Mouse (Mus musculus) gastrocnemius, adult 18-20 months (tissue): ENCODE data around the gene 6030458C11Rik. TPM values are rescaled to one million over a fixed set of nuclear protein-coding genes. Genes with fewer than 3 reads are reported as not detected.
A peak's percentile ranks its signal among the peaks of the same experiment; 100 is the strongest.

Source experiments
- DNase-seq: peaks from one replicate; pipeline ENCODE4 v3.0.0; 2021; ENCODE audit warnings: low spot score
- long read RNA-seq, 2 experiments: library from polyadenylated mRNA; stranded (forward); transcript quantifications; one replicate each; pipeline ENCODE4 v2.0.0; 2021
- total RNA-seq, 2 experiments: library from RNA; stranded (reverse); gene quantifications; 2 replicates each; pipeline ENCODE4 v1.2.3; 2021

6030458C11Rik gene
- 10 to 100 TPM; 19.3 to 22.0 TPM for total RNA-seq
- long read RNA-seq, experiment 1, transcript 6030458C11Rik-201 (9 exons, 3,966 nt) = major isoform, 54 of 71 reads
- long read RNA-seq, experiment 1, partial matches to known transcripts = 5 of 71 reads
- long read RNA-seq, experiment 1, other reads (novel, unspliced or antisense) = 11 of 71 reads
- long read RNA-seq, experiment 2, transcript 6030458C11Rik-201 (9 exons, 3,966 nt) = major isoform, 33 of 46 reads
- long read RNA-seq, experiment 2, partial matches to known transcripts = 2 of 46 reads
- long read RNA-seq, experiment 2, other reads (novel, unspliced or antisense) = 8 of 46 reads

GRCm38 (mm10) chr15:12824197-12824952 lies at the start of gene 6030458C11Rik, which contains the start of gene Drosha:
TSS of gene 6030458C11Rik (minus strand) at chr15:12824649.
TSS of gene Drosha (plus strand) at chr15:12824815.
- DNase-seq = peak; percentile 100

DNA sequence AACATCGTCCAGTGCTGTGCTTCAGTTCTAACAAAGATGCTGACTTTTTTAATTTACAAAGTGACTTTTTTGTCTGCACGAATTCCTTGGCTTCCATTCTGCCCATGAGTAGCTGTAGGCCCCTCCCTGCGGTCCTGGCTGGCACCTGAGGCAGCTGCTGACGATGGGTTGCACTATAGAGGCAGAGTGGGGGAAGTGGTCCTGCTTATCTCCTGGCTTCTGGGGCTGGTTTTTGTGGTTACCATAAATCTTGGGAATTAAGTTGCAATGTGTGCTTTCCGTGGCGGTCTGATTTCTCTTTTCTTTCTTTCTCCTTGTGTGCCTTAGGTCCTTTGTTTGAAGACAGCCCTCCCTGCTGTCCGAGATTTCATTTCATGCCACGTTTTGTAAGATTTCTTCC lies 42.8 kb upstream of the 6030458C11Rik start:
- DNase-seq = no peak

DNA sequence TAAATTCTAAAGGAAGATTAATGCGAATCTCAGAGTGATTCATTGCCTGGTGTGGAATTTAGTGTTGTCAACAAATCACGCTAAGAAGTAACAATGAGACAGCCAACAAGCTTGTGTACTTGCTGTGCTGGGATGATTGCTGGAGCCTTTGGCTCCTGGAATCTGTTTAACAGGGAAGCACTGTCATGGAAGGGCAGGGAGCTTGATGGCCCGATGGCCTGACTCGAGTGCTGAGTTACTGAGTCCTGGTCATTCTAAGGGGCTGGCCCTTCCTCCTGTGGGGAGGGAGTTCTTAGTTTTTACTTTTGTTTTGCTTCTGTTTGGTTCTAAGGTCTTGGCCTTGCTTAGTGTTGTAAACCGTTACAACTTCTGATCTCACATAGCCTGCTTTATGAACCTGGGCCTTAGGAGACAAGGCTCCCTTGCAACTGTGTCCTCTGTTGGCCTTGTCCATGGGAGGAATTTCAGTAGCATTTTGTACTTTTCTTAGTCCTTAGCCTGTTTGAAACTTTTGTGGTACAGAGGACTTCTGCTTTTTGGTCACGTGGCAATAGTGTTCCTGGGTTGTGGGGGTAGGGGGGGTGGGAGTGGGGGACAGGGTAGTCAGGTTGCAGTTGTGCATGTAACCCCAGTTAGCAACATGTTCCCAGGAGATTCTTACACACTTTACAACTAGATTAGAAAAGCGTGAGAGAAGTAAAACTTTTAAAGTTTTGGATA lies 41.3 kb upstream of the 6030458C11Rik start:
- no peak for DNase-seq

GRCm38 (mm10) chr15:12863669-12864068 lies 39.2 kb upstream of the 6030458C11Rik start:
- DNase-seq = no peak

DNA sequence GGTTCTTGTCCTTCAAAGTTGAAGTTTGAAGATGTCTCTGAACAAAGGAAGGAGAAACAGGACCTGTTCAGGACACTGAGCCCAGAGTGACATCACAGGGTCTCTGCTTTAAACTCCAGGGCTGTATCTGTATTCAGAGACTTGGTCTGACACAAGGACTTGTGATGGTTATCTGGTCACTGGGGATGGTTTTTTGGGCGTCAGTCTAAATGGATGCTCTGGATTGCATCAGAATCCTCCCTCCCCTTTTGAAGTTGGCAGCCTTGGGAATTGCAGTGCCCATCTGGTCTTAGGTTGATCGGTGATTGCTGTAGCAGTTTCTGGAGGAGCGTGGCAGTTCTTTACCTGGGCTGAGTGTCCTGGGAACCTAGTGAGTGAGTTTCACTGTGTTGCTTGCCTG lies 37.6 kb upstream of the 6030458C11Rik start:
- no peak for DNase-seq

DNA sequence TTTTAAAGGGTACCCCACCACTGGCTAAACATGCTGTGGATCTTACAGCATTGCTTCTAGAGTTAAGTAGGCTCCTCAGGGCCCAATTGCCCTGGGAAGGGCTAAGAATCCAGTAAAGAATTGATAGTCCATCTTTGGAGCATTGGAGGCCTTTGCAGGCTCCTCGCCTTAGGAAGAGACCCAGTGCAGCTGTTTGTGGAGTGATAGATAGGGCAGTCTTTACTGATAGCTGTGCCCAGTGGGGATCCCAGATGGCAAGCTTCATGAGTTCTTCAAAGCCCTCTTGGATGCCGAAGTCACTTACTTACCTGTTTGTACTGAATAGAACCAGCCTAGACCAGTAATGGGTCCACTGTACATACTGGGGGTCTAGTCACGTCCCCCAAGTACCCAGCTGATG lies 34.2 kb upstream of the 6030458C11Rik start:
- DNase-seq = no peak

GRCm38 (mm10) chr15:12857840-12858516 lies 33.5 kb upstream of the 6030458C11Rik start:
- DNase-seq = no peak

DNA sequence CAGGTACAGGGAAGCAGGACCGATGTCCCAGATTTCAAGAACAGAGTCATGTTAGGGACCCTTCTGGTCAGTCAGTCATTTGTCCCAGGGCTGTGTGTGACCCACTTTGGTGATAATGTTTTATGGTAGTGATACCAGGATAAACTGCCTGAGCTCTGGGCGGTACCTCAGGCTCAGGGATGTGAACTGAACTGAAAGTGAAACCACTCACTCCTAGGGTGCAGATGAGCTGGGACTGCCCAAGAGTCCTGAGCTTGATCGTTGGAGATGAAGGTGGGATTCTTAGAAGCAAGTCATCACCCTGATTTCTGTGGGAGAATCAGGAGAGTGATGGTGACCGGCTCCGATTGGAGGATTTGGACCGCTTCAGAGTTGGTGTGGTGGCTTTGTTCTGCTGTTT lies 32.3 kb upstream of the 6030458C11Rik start:
- no peak for DNase-seq

DNA sequence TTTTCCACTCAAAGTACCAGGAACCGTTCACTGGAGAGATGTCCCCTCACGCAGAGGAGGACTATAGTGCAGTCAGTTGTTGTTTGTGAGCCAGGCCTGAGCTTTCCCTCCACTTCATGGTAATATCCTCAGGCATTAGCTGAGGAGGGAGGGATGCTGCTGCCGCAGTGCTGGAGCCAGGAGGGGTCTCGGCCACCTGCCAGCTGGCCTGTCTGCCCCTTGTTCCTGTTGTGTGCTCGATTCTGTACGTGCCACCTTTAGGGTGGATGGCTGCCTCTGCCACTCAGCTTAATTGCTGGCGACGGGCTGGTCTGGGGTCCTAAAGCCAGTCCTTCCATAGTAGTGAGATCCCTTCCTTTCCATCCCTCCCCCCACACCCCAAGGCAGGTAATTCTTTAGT lies 29.0 kb upstream of the 6030458C11Rik start:
- DNase-seq = no peak

GRCm38 (mm10) chr15:12849373-12849772 lies 24.9 kb upstream of the 6030458C11Rik start:
- DNase-seq = no peak

DNA sequence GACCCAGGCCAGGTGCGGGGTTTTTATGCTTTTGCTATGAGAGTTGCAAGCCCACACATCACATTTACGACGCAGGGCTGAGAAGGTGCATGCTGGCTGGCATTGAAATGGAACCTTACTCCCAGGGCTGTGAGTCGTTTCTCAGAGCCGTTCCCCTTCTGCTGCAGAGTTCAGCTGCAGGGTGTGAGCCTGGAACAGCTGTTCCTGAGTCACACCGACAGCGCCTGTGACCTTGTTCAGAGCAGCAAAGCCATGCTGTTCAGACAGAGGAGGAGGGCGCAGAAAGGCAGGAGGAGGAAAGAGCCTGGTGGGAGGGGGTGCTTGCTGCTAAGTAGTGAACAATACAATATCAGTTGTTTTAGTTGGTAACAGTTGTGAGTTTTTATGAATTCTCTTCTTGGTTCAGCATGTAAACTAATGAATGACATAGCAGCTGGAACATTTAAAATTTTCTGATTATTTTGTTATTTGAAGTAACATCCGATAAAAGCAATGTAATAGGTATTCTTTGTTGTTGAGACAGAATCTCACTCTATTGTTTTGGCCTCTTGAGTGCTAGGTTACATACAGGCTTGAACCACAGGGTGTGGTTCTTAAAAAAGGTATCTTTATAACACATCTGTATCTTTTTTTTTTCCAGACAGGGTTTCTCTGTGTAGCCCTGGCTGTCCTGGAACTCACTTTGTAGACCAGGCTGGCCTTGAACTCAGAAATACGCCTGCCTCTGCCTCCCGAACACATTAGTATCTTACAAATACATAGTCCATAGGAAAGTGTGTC lies 23.9 kb upstream of the 6030458C11Rik start:
- DNase-seq = no peak

- no peak for DNase-seq
Observed at GRCm38 (mm10) chr15:12842833-12843232, 18.4 kb upstream of the 6030458C11Rik start.

- no peak for DNase-seq
Observed at GRCm38 (mm10) chr15:12840737-12841136, 16.3 kb upstream of the 6030458C11Rik start.

DNA sequence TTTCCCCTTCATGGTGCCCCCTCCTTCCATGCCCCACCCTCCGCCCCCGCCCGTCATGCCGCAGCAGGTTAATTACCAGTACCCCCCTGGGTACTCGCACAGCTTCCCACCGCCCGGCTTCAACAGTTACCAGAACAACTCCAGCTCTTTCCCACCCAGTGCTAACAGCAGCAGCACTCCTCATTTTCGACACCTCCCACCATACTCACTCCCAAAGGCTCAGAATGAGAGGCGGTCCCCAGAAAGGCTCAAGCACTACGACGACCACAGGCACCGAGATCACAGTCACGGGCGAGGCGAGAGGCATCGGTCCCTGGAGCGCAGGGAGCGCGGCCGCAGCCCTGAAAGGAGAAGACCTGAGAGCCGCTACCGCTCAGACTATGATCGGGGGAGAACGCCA lies 9.8 kb upstream of the 6030458C11Rik start:
- DNase-seq = no peak

- no peak for DNase-seq
Observed at GRCm38 (mm10) chr15:12833385-12833784, 8.9 kb upstream of the 6030458C11Rik start.

DNA sequence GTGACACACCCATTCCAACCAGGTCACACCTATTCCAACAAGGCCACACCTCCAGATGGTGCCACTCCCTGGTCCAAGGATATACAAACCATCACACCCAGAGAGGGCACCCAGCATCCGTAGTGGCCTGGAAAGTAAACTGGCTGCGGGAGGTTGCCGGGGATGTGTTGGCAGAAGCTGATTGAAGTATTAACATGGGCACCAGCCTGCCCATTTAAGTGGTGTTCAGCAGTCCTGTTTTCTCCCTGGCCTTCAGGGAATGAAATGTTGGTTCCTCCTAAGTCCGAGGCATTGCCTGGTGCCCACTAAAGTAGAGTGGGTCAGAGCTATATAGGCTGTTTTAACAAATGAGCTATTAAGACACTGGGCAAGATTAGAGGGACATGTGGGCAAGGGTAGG lies 8.2 kb upstream of the 6030458C11Rik start:
- DNase-seq = no peak

GRCm38 (mm10) chr15:12829878-12830277 lies 5.4 kb upstream of the 6030458C11Rik start:
- DNase-seq = no peak

- DNase-seq = no peak
Observed at GRCm38 (mm10) chr15:12825408-12825807, 959 bp upstream of the 6030458C11Rik start.

GRCm38 (mm10) chr15:12824965-12825364 lies 516 bp upstream of the 6030458C11Rik start:
- DNase-seq = no peak

- DNase-seq = no peak
Observed at GRCm38 (mm10) chr15:12823455-12824119, 862 bp downstream of the 6030458C11Rik start.
